Mouse (Mus musculus): Measurements from ENCODE around the gene Gm21958. TPM values are rescaled to one million over a fixed set of nuclear protein-coding genes. Genes with fewer than 3 reads are reported as not detected.

Gm21958 gene
- polyA plus RNA-seq, 1 experiment from 2014 or later = 0.88 TPM

DNA sequence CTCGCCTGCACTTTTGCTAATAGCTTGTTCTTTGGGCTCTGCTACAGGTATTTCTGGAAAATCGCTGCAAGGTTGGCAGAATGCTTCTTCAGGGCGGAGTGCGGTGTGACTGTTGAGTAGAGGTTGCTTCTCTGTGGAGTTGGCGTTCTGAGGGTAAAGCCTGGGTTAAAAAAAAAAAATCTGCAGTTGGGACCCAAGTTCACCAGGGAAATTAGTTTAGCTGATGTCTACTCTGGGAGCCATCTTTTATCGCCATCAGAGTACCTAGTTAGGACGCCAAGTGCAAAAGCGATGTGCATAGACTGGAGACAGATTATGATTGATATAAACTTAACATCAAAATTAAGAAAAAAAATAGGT, 21.1 kb downstream of the Gm21958 start:
- Histone ChIP-seq H3K4me2 (ENCODE audit: low read depth, low read length) (peak overlapping the region; percentile 65), H3K4me3 (replicated peaks; ENCODE audit: low read length) (peak overlapping the region; percentile 72), H3K9ac (ENCODE audit: low read length) (peak overlapping the region; percentile 79), H3K27me3 (ENCODE audit: control insufficient read depth, insufficient read depth, low read length) (peaks cover 3% of the 10 kb centered on the region; the same call in 1 of the 2 replicates), H3K27ac (ENCODE audit: low read length) (peak overlapping the region; percentile 88), H3K9me3 (replicated peaks; ENCODE audit: control insufficient read depth, low read length) (no peaks in the 10 kb centered on the region), H3K4me1 (ENCODE audit: control insufficient read depth, insufficient read depth, low read length) (peaks cover 7% of the 10 kb centered on the region; the same call in 1 of the 2 replicates), H3K36me3 (ENCODE audit: control insufficient read depth, insufficient read depth, low read length) (peaks cover 3% of the 10 kb centered on the region; the same call in 1 of the 2 replicates)
- under 1% methylated on average over 8 of the region's 8 CpGs for WGBS
- ATAC-seq (ENCODE audit: insufficient read depth, low FRiP score) = no peak

DNA sequence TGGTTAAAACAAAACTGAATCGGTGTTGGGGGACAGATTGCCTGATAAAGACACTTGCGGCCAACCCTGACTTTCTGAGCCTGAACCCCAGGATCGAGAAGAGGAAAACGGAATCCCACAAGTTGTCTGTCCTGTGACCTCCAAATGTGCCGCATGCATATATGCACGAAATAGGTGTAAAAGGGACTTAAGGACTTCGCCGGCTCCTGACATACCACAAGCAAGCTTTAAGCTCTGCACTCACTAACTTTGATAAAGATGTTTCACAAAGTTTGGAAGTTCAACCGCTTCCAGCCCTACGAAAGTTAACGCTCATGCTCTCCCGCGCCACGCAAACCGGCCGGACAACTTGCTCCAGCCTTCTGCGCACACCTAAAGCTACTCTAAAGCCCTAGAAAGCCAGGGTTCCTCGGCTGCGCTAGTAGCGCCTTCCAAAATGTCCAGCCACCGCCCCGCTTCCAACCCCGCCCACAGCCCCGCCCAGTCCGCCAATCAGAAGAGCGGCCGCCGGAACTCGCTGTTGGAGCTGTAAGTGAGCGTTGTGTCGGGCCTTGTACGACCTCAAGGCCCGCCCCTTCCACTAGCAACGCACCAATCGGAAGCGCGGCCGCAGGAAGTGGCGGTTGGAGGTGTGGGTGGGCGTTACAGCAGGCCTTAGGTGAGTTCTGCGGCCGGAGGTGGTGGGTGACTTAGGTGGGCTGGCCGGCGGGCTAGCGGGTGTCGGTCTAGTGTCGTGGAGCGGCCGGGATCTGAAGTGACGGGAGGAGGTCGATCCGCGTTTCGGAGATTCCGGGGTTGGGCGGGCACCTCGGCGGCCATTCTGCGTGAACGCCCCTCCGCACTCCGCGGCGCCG, 21.7 kb downstream of the Gm21958 start, which contains the start of gene Supt20:
Supt20 (plus strand) TSS at position 606 of the 854 bp plus-strand sequence.
- H3K4me3 ChIP-seq (replicated peaks; ENCODE audit: low read length) = peak within 1 kb of the TSS; percentile 72
- H3K9ac ChIP-seq (ENCODE audit: low read length) = peak within 1 kb of the TSS; percentile 79
- peaks cover 7% of the 10 kb centered on the region; the same call in 1 of the 2 replicates for H3K4me1 ChIP-seq (ENCODE audit: control insufficient read depth, insufficient read depth, low read length)
- H3K27ac ChIP-seq (ENCODE audit: low read length) = peak within 1 kb of the TSS; percentile 88
- under 1% methylated on average over 65 of the region's 65 CpGs for WGBS
- H3K27me3 ChIP-seq (ENCODE audit: control insufficient read depth, insufficient read depth, low read length) = peaks cover 3% of the 10 kb centered on the region; the same call in 1 of the 2 replicates
- H3K4me2 ChIP-seq (ENCODE audit: low read depth, low read length) = peak within 1 kb of the TSS; percentile 65
- peaks cover 3% of the 10 kb centered on the region; the same call in 1 of the 2 replicates for H3K36me3 ChIP-seq (ENCODE audit: control insufficient read depth, insufficient read depth, low read length)
- H3K9me3 ChIP-seq (replicated peaks; ENCODE audit: control insufficient read depth, low read length) = no peaks in the 10 kb centered on the region
- ATAC-seq (ENCODE audit: insufficient read depth, low FRiP score) = peak; percentile 99

DNA sequence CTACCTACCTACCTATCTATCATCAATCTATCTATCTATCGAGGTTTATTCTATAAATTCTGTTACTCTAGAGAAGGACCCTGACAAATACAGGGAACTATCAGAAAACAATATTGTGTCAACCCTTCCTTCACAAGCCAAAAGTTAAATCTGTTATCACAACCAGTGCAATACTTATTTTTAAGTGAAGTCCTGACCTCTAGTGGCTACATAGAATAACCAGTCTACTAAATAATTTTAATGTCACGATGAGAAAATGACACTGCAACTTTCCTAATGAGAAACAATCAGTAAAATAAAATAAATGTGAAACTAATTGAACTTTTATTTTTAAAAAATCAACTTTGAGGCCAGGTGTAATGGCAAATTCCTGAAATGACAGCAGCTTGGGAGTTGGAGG, 25.1 kb downstream of the Gm21958 start:
- Histone ChIP-seq H3K4me2 (ENCODE audit: low read depth, low read length) (no peak overlapping the region), H3K9me3 (replicated peaks; ENCODE audit: control insufficient read depth, low read length) (no peaks in the 10 kb centered on the region), H3K4me1 (ENCODE audit: control insufficient read depth, insufficient read depth, low read length) (no peaks in the 10 kb centered on the region), H3K27me3 (ENCODE audit: control insufficient read depth, insufficient read depth, low read length) (peaks cover 7% of the 10 kb centered on the region; the same call in 1 of the 2 replicates), H3K36me3 (ENCODE audit: control insufficient read depth, insufficient read depth, low read length) (no peaks in the 10 kb centered on the region), H3K9ac (ENCODE audit: low read length) (no peak overlapping the region), H3K27ac (ENCODE audit: low read length) (no peak overlapping the region), H3K4me3 (replicated peaks; ENCODE audit: low read length) (no peak overlapping the region)
- no peak for ATAC-seq (ENCODE audit: insufficient read depth, low FRiP score)
- 46% methylated on average over 2 of the region's 2 CpGs for WGBS

DNA sequence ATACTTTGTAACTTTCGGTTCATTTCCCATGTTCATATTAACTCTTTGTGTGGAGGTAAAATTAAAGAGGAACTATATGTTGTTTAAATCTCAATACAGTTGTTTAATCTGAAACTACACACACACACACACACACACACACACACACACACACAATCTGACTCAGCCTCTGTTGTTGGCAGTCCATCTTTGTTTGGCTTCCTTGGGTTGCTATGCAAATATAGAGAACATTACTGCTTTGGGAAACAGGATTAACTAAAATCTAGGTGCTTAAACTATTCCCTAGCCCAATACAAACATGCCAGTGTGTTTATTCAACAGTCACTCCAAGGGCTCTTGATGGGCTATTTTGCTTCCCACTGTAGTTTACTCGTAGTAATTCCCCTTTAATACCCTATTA, 26.9 kb downstream of the Gm21958 start:
- H3K4me3 ChIP-seq (replicated peaks; ENCODE audit: low read length) = no peak overlapping the region
- H3K4me1 ChIP-seq (ENCODE audit: control insufficient read depth, insufficient read depth, low read length) = no peaks in the 10 kb centered on the region
- WGBS = 50% methylated on average over 2 of the region's 2 CpGs
- ATAC-seq (ENCODE audit: insufficient read depth, low FRiP score) = peak; percentile 59; the same call in 1 of the 2 replicates
- no peak overlapping the region for H3K27ac ChIP-seq (ENCODE audit: low read length)
- no peak overlapping the region for H3K4me2 ChIP-seq (ENCODE audit: low read depth, low read length)
- H3K9me3 ChIP-seq (replicated peaks; ENCODE audit: control insufficient read depth, low read length) = no peaks in the 10 kb centered on the region
- H3K9ac ChIP-seq (ENCODE audit: low read length) = no peak overlapping the region
- H3K36me3 ChIP-seq (ENCODE audit: control insufficient read depth, insufficient read depth, low read length) = no peaks in the 10 kb centered on the region
- H3K27me3 ChIP-seq (ENCODE audit: control insufficient read depth, insufficient read depth, low read length) = peaks cover 7% of the 10 kb centered on the region; the same call in 1 of the 2 replicates

DNA sequence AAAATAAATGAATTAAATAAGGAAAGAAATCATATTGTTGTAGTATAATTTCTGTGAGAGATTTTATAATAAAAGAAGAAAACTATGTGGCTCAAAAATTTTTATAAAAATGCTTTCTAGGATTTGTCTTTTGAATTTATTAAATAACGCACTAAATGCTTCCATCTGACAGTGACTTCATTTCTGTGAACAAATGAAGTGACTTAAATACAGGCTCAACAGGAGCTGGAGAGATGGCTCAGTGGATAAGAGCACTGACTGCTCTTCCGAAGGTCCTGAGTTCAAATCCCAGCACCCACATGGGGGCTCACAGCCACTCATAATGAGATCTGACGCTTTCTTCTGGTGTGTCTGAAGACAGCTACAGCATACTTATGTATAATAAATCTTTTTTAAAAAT, 29.0 kb downstream of the Gm21958 start:
- H3K9ac ChIP-seq (ENCODE audit: low read length) = no peak overlapping the region
- H3K4me2 ChIP-seq (ENCODE audit: low read depth, low read length) = no peak overlapping the region
- no peak for ATAC-seq (ENCODE audit: insufficient read depth, low FRiP score)
- H3K4me1 ChIP-seq (ENCODE audit: control insufficient read depth, insufficient read depth, low read length) = no peaks in the 10 kb centered on the region; the same call in 1 of the 2 replicates
- H3K4me3 ChIP-seq (replicated peaks; ENCODE audit: low read length) = no peak overlapping the region
- H3K36me3 ChIP-seq (ENCODE audit: control insufficient read depth, insufficient read depth, low read length) = no peaks in the 10 kb centered on the region
- H3K9me3 ChIP-seq (replicated peaks; ENCODE audit: control insufficient read depth, low read length) = no peaks in the 10 kb centered on the region
- H3K27me3 ChIP-seq (ENCODE audit: control insufficient read depth, insufficient read depth, low read length) = 0 out of 2 replicates have a peak, but pooled peaks cover 6% of the 10 kb centered on the region
- 96% methylated on average over 3 of the region's 3 CpGs for WGBS
- H3K27ac ChIP-seq (ENCODE audit: low read length) = no peak overlapping the region

DNA sequence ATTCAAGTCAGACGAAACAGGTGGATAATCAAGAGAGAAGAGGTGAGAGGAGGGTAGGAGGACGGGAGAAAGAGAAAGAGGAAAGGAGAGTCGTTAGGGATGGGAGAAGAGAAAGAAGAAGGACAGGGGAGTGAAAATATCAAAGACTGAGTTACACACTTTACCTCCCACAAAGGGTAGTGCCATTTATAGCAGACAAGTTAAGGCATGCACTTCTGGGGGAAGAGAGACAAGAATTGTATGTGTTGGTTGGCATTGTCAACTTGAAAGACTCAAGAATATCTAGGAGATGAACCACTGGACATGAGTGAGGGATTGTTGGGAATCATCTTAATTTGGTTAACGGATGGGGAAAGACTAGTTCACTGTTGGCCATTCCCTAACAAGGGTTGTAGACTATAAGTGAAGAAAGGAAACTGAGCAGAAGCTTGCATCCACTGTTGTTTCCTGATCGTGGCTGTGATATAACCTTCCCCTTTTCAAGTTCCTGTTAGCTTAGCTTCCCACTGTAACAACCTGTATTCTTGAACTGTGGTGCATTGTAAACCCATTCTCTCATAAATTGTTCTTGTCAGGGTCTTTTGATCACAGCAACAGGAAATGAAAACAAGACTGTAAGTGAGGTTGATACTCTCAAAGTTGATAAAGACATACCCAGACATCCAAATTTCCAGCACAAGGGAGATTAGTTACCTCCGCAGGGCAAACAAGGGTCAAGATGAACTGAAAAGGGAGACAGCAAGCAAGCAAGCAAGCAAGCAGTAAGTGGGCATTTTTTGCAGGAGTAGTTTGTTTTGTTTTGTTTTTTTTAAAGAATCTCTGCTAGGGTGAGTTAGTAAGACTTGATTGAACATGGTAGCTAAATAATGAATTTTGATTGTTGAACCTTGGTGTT, 32.6 kb downstream of the Gm21958 start:
- Histone ChIP-seq H3K9ac (ENCODE audit: low read length) (no peak overlapping the region), H3K4me1 (ENCODE audit: control insufficient read depth, insufficient read depth, low read length) (no peaks in the 10 kb centered on the region; the same call in 1 of the 2 replicates), H3K4me3 (replicated peaks; ENCODE audit: low read length) (no peak overlapping the region), H3K27me3 (ENCODE audit: control insufficient read depth, insufficient read depth, low read length) (0 out of 2 replicates have a peak, but pooled peaks cover 13% of the 10 kb centered on the region), H3K27ac (ENCODE audit: low read length) (no peak overlapping the region), H3K4me2 (ENCODE audit: low read depth, low read length) (no peak overlapping the region), H3K36me3 (ENCODE audit: control insufficient read depth, insufficient read depth, low read length) (no peaks in the 10 kb centered on the region), H3K9me3 (replicated peaks; ENCODE audit: control insufficient read depth, low read length) (no peaks in the 10 kb centered on the region)
- ATAC-seq (ENCODE audit: insufficient read depth, low FRiP score) = no peak
- WGBS = 50% methylated on average over 6 of the region's 6 CpGs

DNA sequence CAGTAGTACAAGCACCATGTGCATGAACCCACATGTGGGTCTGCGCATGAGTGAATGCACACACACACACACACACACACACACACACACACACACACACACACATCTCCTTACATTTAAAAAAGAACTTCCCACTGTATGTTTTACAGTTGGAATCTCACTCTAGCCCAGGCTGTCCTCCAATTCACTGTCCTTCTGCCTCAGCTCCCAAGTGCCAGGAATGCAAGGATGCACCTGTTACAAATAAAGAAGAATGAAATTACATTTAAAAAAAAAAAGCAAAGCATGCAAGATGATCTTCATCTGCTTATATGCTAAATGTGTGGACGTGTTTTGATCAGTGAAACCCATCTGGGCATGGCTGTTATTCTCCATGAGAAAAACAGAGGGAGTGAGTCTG, 37.3 kb downstream of the Gm21958 start:
- Histone ChIP-seq H3K4me2 (ENCODE audit: low read depth, low read length) (no peak overlapping the region), H3K4me1 (ENCODE audit: control insufficient read depth, insufficient read depth, low read length) (peaks cover 4% of the 10 kb centered on the region; the same call in 1 of the 2 replicates), H3K9me3 (replicated peaks; ENCODE audit: control insufficient read depth, low read length) (no peaks in the 10 kb centered on the region), H3K36me3 (ENCODE audit: control insufficient read depth, insufficient read depth, low read length) (no peaks in the 10 kb centered on the region), H3K27ac (ENCODE audit: low read length) (no peak overlapping the region), H3K4me3 (replicated peaks; ENCODE audit: low read length) (no peak overlapping the region), H3K9ac (ENCODE audit: low read length) (no peak overlapping the region), H3K27me3 (ENCODE audit: control insufficient read depth, insufficient read depth, low read length) (peaks cover 14% of the 10 kb centered on the region; the same call in 1 of the 2 replicates)
- no peak for ATAC-seq (ENCODE audit: insufficient read depth, low FRiP score)
- WGBS = 81% methylated on average over 2 of the region's 2 CpGs

DNA sequence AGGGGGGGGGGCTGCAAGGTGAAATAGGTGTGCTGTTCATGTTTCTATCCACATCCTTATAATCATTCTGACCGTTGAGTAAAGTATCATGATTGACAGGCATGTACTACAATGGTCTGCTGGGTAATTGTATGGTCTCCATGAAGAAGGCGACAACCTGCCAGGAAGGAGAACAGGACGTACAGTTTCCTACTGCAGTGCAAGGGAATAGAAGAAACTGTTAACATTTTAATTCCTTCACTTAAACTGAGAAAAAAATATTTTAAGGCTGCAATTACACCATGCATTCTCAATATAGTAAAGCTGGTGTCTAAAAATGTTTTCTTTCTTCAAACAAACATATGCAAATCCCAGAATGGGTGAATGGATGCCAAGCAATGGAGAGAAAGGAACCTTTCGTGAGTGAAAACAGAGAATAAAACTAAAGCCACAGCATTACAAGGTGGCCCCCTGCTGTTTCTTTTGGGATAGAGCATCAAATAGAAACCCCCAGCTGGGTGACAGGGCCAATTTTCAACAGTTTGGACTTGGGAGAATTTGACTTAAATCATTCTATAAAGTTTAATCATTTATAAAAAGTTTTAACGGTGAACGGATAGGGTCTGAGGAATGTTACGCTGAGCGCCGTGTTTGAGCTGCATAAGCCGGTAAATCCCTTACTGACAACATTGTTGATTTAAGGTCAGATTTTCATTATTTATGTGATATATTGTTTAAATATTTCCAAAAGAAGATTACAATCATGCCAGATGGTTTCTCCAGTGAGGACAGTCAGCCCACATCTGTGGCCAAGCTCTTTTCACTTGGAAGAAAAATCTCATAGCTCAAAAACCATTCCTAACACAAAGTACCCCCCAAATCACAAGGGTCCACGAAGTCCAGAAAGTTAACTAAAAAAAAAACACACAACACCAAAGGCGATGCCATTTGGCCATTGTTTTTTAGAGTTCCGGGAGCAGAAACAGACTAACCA, 41.3 kb downstream of the Gm21958 start:
- 0 out of 2 replicates have a peak, but pooled peaks cover 4% of the 10 kb centered on the region for H3K4me1 ChIP-seq (ENCODE audit: control insufficient read depth, insufficient read depth, low read length)
- no peaks in the 10 kb centered on the region for H3K36me3 ChIP-seq (ENCODE audit: control insufficient read depth, insufficient read depth, low read length)
- 29% methylated on average over 13 of the region's 13 CpGs for WGBS
- no peak overlapping the region for H3K9ac ChIP-seq (ENCODE audit: low read length)
- no peak overlapping the region for H3K27ac ChIP-seq (ENCODE audit: low read length)
- H3K4me2 ChIP-seq (ENCODE audit: low read depth, low read length) = no peak overlapping the region
- H3K9me3 ChIP-seq (replicated peaks; ENCODE audit: control insufficient read depth, low read length) = no peaks in the 10 kb centered on the region
- ATAC-seq (ENCODE audit: insufficient read depth, low FRiP score) = peak; percentile 81
- H3K4me3 ChIP-seq (replicated peaks; ENCODE audit: low read length) = no peak overlapping the region
- peaks cover 15% of the 10 kb centered on the region; the same call in 1 of the 2 replicates for H3K27me3 ChIP-seq (ENCODE audit: control insufficient read depth, insufficient read depth, low read length)
